Mouse (Mus musculus) embryo, embryonic 11 days (tissue): ENCODE measurements at regions not wholly inside any gene's neighbourhood (a gene's known extent, or its start where the extent isn't known, plus 50 kb on each side); places are given as distances from the start of the nearest gene placed in this dataset.

Source experiments
- DNase-seq: peaks from one replicate; pipeline ENCODE4 v3.0.0-alpha.2; 2015

DNA sequence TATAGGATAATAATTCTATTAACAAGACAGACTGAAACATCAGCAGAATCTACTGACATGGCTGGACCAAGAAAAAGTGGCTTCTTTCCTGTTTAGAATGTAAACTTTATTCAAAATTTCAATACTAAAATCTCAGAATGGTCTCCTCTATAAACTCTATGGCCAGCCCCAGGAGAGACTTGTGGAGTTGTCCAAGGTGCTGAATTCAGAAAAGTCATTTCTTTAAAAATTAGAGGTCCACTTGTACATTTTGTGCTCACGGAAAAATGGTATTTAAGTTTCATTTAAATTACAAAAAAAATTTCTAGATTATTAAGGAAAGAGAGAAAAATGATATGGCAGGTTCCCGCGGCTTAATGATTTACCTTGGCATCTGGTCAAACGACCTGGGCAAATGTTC lies 352.2 kb upstream of the Igbp1b start:
- DNase-seq: peak; percentile 43
